In genomic region chr6:47943021-47943691, GRCm38 (mm10) we compare ENCODE assay signal across 8 mouse cellular contexts. TPM values are rescaled to one million over a fixed set of nuclear protein-coding genes. Genes with fewer than 3 reads are reported as not detected.
DNase-seq lines count a peak whose midpoint lies in the region; ATAC-seq lines count a peak whose summit lies in the region.

No protein-coding gene starts in this region.

- no peaks in the 10 kb centered on the region for H3K4me1 ChIP-seq in embryonic facial prominence, embryonic 14.5 days (ENCODE audit: control insufficient read depth, insufficient read depth, low read length)
- peaks cover 23% of the 10 kb centered on the region for H3K4me1 ChIP-seq in liver, embryonic 12.5 days

- H3K27me3 ChIP-seq in embryonic facial prominence, embryonic 14.5 days (replicated peaks; ENCODE audit: control insufficient read depth, insufficient read depth, low read length), result no peaks in the 10 kb centered on the region
- H3K27me3 ChIP-seq in liver, embryonic 12.5 days (replicated peaks), result no peaks in the 10 kb centered on the region
- H3K27me3 ChIP-seq in splenic B cell, adult 2 months (ENCODE audit: control insufficient read depth, insufficient read depth, low read length, poor library complexity, severe bottlenecking), result no peaks in the 10 kb centered on the region

- H3K36me3 ChIP-seq in embryonic facial prominence, embryonic 14.5 days (ENCODE audit: control insufficient read depth, insufficient read depth, low read length), result peaks cover 24% of the 10 kb centered on the region; the same call in 1 of the 2 replicates
- H3K36me3 ChIP-seq in liver, embryonic 12.5 days, result peaks cover 22% of the 10 kb centered on the region
- H3K36me3 ChIP-seq in splenic B cell, adult 2 months (ENCODE audit: control insufficient read depth, insufficient read depth, low read length, poor library complexity, severe bottlenecking), result no peaks in the 10 kb centered on the region

- peak overlapping the region; percentile 49 for H3K4me3 ChIP-seq in embryonic facial prominence, embryonic 14.5 days (ENCODE audit: low read depth, low read length)
- peak overlapping the region; percentile 70 for H3K4me3 ChIP-seq in liver, embryonic 12.5 days

- WGBS in embryonic facial prominence, embryonic 14.5 days, result 16% methylated on average over 33 of the region's 64 CpGs
- 12% methylated on average over 64 of the region's 64 CpGs for WGBS in liver, embryonic 12.5 days (ENCODE audit: insufficient replicate concordance)

- H3K9me3 ChIP-seq in embryonic facial prominence, embryonic 14.5 days (ENCODE audit: control insufficient read depth, low read length), result no peaks in the 10 kb centered on the region
- 0 out of 2 replicates have a peak, but pooled peaks cover 2% of the 10 kb centered on the region for H3K9me3 ChIP-seq in liver, embryonic 12.5 days (replicated peaks)

- H3K4me2 ChIP-seq in embryonic facial prominence, embryonic 14.5 days (ENCODE audit: low read depth, low read length), result peak overlapping the region; percentile 86
- peak overlapping the region; percentile 98 for H3K4me2 ChIP-seq in liver, embryonic 12.5 days

- H3K27ac ChIP-seq in embryonic facial prominence, embryonic 14.5 days (replicated peaks; ENCODE audit: low read depth, low read length), result peak overlapping the region; percentile 84
- peak overlapping the region; percentile 72 for H3K27ac ChIP-seq in liver, embryonic 12.5 days

- peak overlapping the region; percentile 87 for H3K9ac ChIP-seq in embryonic facial prominence, embryonic 14.5 days (ENCODE audit: low read depth, low read length)
- H3K9ac ChIP-seq in liver, embryonic 12.5 days, result peak overlapping the region; percentile 87

- DNase-seq in left cerebral cortex, adult 18-20 months (ENCODE audit: low spot score in 2 of 2), result peak; percentile 43
- no peak for DNase-seq in left cerebral cortex, adult 11 months (ENCODE audit: low spot score)
- peak; percentile 65 for DNase-seq in embryonic facial prominence, embryonic 14.5 days (ENCODE audit: low spot score)
- peak; percentile 55 to 67 for DNase-seq in heart, adult 9 months (ENCODE audit: low spot score in 2 of 2)
- peak; percentile 32 to 61 for DNase-seq in kidney, adult 8-10 months
- DNase-seq in splenic B cell, adult 2 months (ENCODE audit: low read depth, low spot score), result peak; percentile 72

- ATAC-seq in embryonic facial prominence, embryonic 14.5 days (ENCODE audit: low read depth), result peak; percentile 95
- ATAC-seq in liver, embryonic 12.5 days, result peak; percentile 96
- ATAC-seq in monocyte, adult 5-6 weeks (replicated peaks; ENCODE audit: insufficient number of reproducible peaks, low FRiP score, low TSS enrichment, poor library complexity, severe bottlenecking), result peak; percentile 30; the same call in 1 of the 2 replicates

RNA-seq across cellular contexts. Expression of gene Zfp956, which starts 10.0 kb away (rescaled TPM):
- 10 to 100 TPM; 19.6 to 20.2 TPM for total RNA-seq in left cerebral cortex, adult 18-20 months (2021)
- polyA plus RNA-seq in embryonic facial prominence, embryonic 14.5 days (2014; fragmentation: Nextera tagmentation; extraction: Ambion mirVana), result 9.4 and 11.4 TPM in 2 replicates
- polyA plus RNA-seq in liver, embryonic 12.5 days (2016; fragmentation: Nextera tagmentation; extraction: Ambion mirVana), result 4.6 and 5.3 TPM in 2 replicates
- total RNA-seq in monocyte, adult 5-6 weeks (2017), result 5.6 to 8.3 TPM (median 7.9 TPM) in 3 replicates

RNA-seq across cellular contexts. Expression of gene Zfp212, which starts 22.9 kb away (rescaled TPM):
- 10 to 100 TPM; 17.0 to 18.3 TPM for total RNA-seq in left cerebral cortex, adult 18-20 months (2021)
- 12.5 and 13.6 TPM in 2 replicates for polyA plus RNA-seq in embryonic facial prominence, embryonic 14.5 days (2014; fragmentation: Nextera tagmentation; extraction: Ambion mirVana)
- polyA plus RNA-seq in liver, embryonic 12.5 days (2016; fragmentation: Nextera tagmentation; extraction: Ambion mirVana), result 6.6 and 7.6 TPM in 2 replicates
- 7.7 to 14.4 TPM (median 10.2 TPM) in 3 replicates for total RNA-seq in monocyte, adult 5-6 weeks (2017)

Comparison
In these comparisons a context has a peak if more than half of its experiments do, and no peak if none do; other contexts are left out.
1. ATAC-seq: peak in every context shown above with its lines; median percentile 96 in liver, embryonic 12.5 days; 95 in embryonic facial prominence, embryonic 14.5 days; 30 in monocyte, adult 5-6 weeks.